Mouse (Mus musculus): Measurements from ENCODE around the gene Mog. TPM values are rescaled to one million over a fixed set of nuclear protein-coding genes. Genes with fewer than 3 reads are reported as not detected.

Gene Mog
- total RNA-seq, 2 experiments from 2014 or later: not detected

- no peak for ATAC-seq (replicated peaks; ENCODE audit: low FRiP score, low TSS enrichment, poor library complexity, severe bottlenecking)
Measured at GRCm38 (mm10) chr17:36961125-36961524, 62.1 kb downstream of the Mog start.

Other genes starting within 250 kb of the Mog start
- not detected in 2 replicates for gene H2-M10.6, start 211.2 kb downstream of the Mog start, total RNA-seq (2014; fragmentation: Nextera tagmentation)
- not detected in 2 replicates for gene H2-M10.6, start 211.2 kb downstream of the Mog start, total RNA-seq (2017)
- 13.0 and 13.6 TPM in 2 replicates for gene Trim26, start 186.3 kb downstream of the Mog start, total RNA-seq (2014; fragmentation: Nextera tagmentation)
- gene Trim26, start 186.3 kb downstream of the Mog start, total RNA-seq (2017): 7.7 and 9.3 TPM in 2 replicates
- not detected in 2 replicates for gene Trim15, start 156.2 kb downstream of the Mog start, total RNA-seq (2014; fragmentation: Nextera tagmentation)
- not detected in 2 replicates for gene Trim15, start 156.2 kb downstream of the Mog start, total RNA-seq (2017)
- 7.5 and 9.6 TPM in 2 replicates for gene Trim10, start 153.8 kb downstream of the Mog start, total RNA-seq (2014; fragmentation: Nextera tagmentation)
- gene Trim10, start 153.8 kb downstream of the Mog start, total RNA-seq (2017): 13.8 and 24.1 TPM in 2 replicates
- not detected in 2 replicates for gene Trim40, start 133.3 kb downstream of the Mog start, total RNA-seq (2014; fragmentation: Nextera tagmentation)
- gene Trim40, start 133.3 kb downstream of the Mog start, total RNA-seq (2017): not detected in 2 replicates
- not detected in 2 replicates for gene Trim31, start 125.3 kb downstream of the Mog start, total RNA-seq (2014; fragmentation: Nextera tagmentation)
- gene Trim31, start 125.3 kb downstream of the Mog start, total RNA-seq (2017): not detected in 2 replicates
- gene Rnf39, start 80.5 kb downstream of the Mog start, total RNA-seq (2014; fragmentation: Nextera tagmentation): not detected in 2 replicates
- gene Rnf39, start 80.5 kb downstream of the Mog start, total RNA-seq (2017): not detected in 2 replicates
- gene Ppp1r11, start 71.7 kb downstream of the Mog start, total RNA-seq (2014; fragmentation: Nextera tagmentation): 61.5 and 88.0 TPM in 2 replicates
- 53.8 and 72.8 TPM in 2 replicates for gene Ppp1r11, start 71.7 kb downstream of the Mog start, total RNA-seq (2017)
- gene Znrd1, start 64.8 kb downstream of the Mog start, total RNA-seq (2014; fragmentation: Nextera tagmentation): 47.7 and 94.1 TPM in 2 replicates
- 17.7 and 35.3 TPM in 2 replicates for gene Znrd1, start 64.8 kb downstream of the Mog start, total RNA-seq (2017)
- gene Znrd1as, start 64.8 kb downstream of the Mog start, total RNA-seq (2014; fragmentation: Nextera tagmentation): 1.4 and 13.1 TPM in 2 replicates
- gene Znrd1as, start 64.8 kb downstream of the Mog start, total RNA-seq (2017): 11.4 and 23.7 TPM in 2 replicates
- not detected in 2 replicates for gene 2410137M14Rik, start 42.2 kb downstream of the Mog start, total RNA-seq (2014; fragmentation: Nextera tagmentation)
- not detected in 2 replicates for gene 2410137M14Rik, start 42.2 kb downstream of the Mog start, total RNA-seq (2017)
- gene H2-M5, start 33.9 kb downstream of the Mog start, total RNA-seq (2014; fragmentation: Nextera tagmentation): not detected in 2 replicates
- gene H2-M5, start 33.9 kb downstream of the Mog start, total RNA-seq (2017): not detected in 2 replicates
- gene Zfp57, start 22.2 kb downstream of the Mog start, total RNA-seq (2014; fragmentation: Nextera tagmentation): 0.87 TPM in 1 of 2 replicates, not detected in the other
- gene Zfp57, start 22.2 kb downstream of the Mog start, total RNA-seq (2017): 0.08 TPM in 1 of 2 replicates, not detected in the other
- gene Gabbr1, start 22.6 kb upstream of the Mog start, total RNA-seq (2014; fragmentation: Nextera tagmentation): 9.1 and 11.1 TPM in 2 replicates
- 0.91 and 0.99 TPM in 2 replicates for gene Gabbr1, start 22.6 kb upstream of the Mog start, total RNA-seq (2017)
- gene Olfr90, start 65.1 kb upstream of the Mog start, total RNA-seq (2014; fragmentation: Nextera tagmentation): not detected in 2 replicates
- gene Olfr90, start 65.1 kb upstream of the Mog start, total RNA-seq (2017): not detected in 2 replicates
- gene Olfr91, start 74.9 kb upstream of the Mog start, total RNA-seq (2014; fragmentation: Nextera tagmentation): not detected in 2 replicates
- gene Olfr91, start 74.9 kb upstream of the Mog start, total RNA-seq (2017): not detected in 2 replicates
- gene Olfr92, start 96.7 kb upstream of the Mog start, total RNA-seq (2014; fragmentation: Nextera tagmentation): not detected in 2 replicates
- gene Olfr92, start 96.7 kb upstream of the Mog start, total RNA-seq (2017): not detected in 2 replicates
- not detected in 2 replicates for gene Olfr93, start 138.1 kb upstream of the Mog start, total RNA-seq (2014; fragmentation: Nextera tagmentation)
- gene Olfr93, start 138.1 kb upstream of the Mog start, total RNA-seq (2017): not detected in 2 replicates
- not detected in 2 replicates for gene Ubd, start 170.5 kb upstream of the Mog start, total RNA-seq (2014; fragmentation: Nextera tagmentation)
- gene Ubd, start 170.5 kb upstream of the Mog start, total RNA-seq (2017): 0.88 TPM in 1 of 2 replicates, not detected in the other
- gene Olfr94, start 177.6 kb upstream of the Mog start, total RNA-seq (2014; fragmentation: Nextera tagmentation): not detected in 2 replicates
- gene Olfr94, start 177.6 kb upstream of the Mog start, total RNA-seq (2017): not detected in 2 replicates
- gene Olfr95, start 189.7 kb upstream of the Mog start, total RNA-seq (2014; fragmentation: Nextera tagmentation): not detected in 2 replicates
- not detected in 2 replicates for gene Olfr95, start 189.7 kb upstream of the Mog start, total RNA-seq (2017)
- not detected in 2 replicates for gene Olfr96, start 196.7 kb upstream of the Mog start, total RNA-seq (2014; fragmentation: Nextera tagmentation)
- not detected in 2 replicates for gene Olfr96, start 196.7 kb upstream of the Mog start, total RNA-seq (2017)
- not detected in 2 replicates for gene Olfr97, start 213.9 kb upstream of the Mog start, total RNA-seq (2014; fragmentation: Nextera tagmentation)
- gene Olfr97, start 213.9 kb upstream of the Mog start, total RNA-seq (2017): not detected in 2 replicates
- not detected in 2 replicates for gene Olfr98, start 240.4 kb upstream of the Mog start, total RNA-seq (2014; fragmentation: Nextera tagmentation)
- not detected in 2 replicates for gene Olfr98, start 240.4 kb upstream of the Mog start, total RNA-seq (2017)
- 5.7 and 6.3 TPM in 2 replicates for gene H2-M3, start 246.8 kb upstream of the Mog start, total RNA-seq (2014; fragmentation: Nextera tagmentation)
- 3.8 and 9.0 TPM in 2 replicates for gene H2-M3, start 246.8 kb upstream of the Mog start, total RNA-seq (2017)

All from megakaryocyte-erythroid progenitor cell, adult 5-6 weeks (primary cell).